Mouse (Mus musculus): Measurements from ENCODE around the gene Arsg. TPM values are rescaled to one million over a fixed set of nuclear protein-coding genes. Genes with fewer than 3 reads are reported as not detected.

Gene Arsg
- polyA plus RNA-seq (2016; fragmentation: Nextera tagmentation; extraction: Ambion mirVana), result 2.5 and 2.7 TPM in 2 replicates

- peaks cover 33% of the 10 kb centered on the region for H3K4me1 ChIP-seq
- H3K27ac ChIP-seq, result peak within 1 kb of the TSS; percentile 86
- H3K4me3 ChIP-seq, result peak within 1 kb of the TSS; percentile 75
- peak within 1 kb of the TSS; percentile 96 for H3K9ac ChIP-seq
- H3K4me2 ChIP-seq (replicated peaks), result peak within 1 kb of the TSS; percentile 93
- no peaks in the 10 kb centered on the region; the same call in 1 of the 2 replicates for H3K27me3 ChIP-seq (replicated peaks)
- no peaks in the 10 kb centered on the region for H3K9me3 ChIP-seq
- under 1% methylated on average over 110 of the region's 111 CpGs for WGBS
- peak; percentile 86 for ATAC-seq (ENCODE audit: low FRiP score, low read depth)
- H3K36me3 ChIP-seq, result no peaks in the 10 kb centered on the region
These were observed at the start of gene Arsg, which contains the start of gene Slc16a6 for GRCm38 (mm10) chr11:109473171-109474085. Gene Arsg (plus strand): TSS chr11:109473374. Gene Slc16a6 (minus strand): TSS chr11:109473598.

GRCm38 (mm10) chr11:109425392-109426271 lies 47.5 kb upstream of the Arsg start, which contains the start of gene Amz2:
Gene Amz2 (plus strand): TSS chr11:109425946.
- Histone ChIP-seq H3K9me3 (0 out of 2 replicates have a peak, but pooled peaks cover 4% of the 10 kb centered on the region), H3K27me3 (replicated peaks) (no peaks in the 10 kb centered on the region), H3K27ac (peak within 1 kb of the TSS; percentile 77; the same call in 1 of the 2 replicates), H3K4me3 (peak within 1 kb of the TSS; percentile 59), H3K9ac (peak within 1 kb of the TSS; percentile 70), H3K4me1 (peaks cover 10% of the 10 kb centered on the region; the same call in 1 of the 2 replicates), H3K36me3 (peaks cover 18% of the 10 kb centered on the region), H3K4me2 (replicated peaks) (peak within 1 kb of the TSS; percentile 58)
- peak; percentile 96 for ATAC-seq (ENCODE audit: low FRiP score, low read depth)
- under 1% methylated on average over 65 of the region's 65 CpGs for WGBS

- no peak for ATAC-seq (ENCODE audit: low FRiP score, low read depth)
- under 1% methylated on average over 11 of the region's 11 CpGs for WGBS
- Histone ChIP-seq H3K27me3 (replicated peaks) (no peaks in the 10 kb centered on the region), H3K9me3 (0 out of 2 replicates have a peak, but pooled peaks cover 4% of the 10 kb centered on the region), H3K4me3 (peak overlapping the region; percentile 59), H3K4me1 (peaks cover 10% of the 10 kb centered on the region; the same call in 1 of the 2 replicates), H3K4me2 (replicated peaks) (peak overlapping the region; percentile 58), H3K36me3 (peaks cover 23% of the 10 kb centered on the region), H3K9ac (peak overlapping the region; percentile 70), H3K27ac (peak overlapping the region; percentile 77; the same call in 1 of the 2 replicates)
These were observed 46.9 kb upstream of the Arsg start for GRCm38 (mm10) chr11:109426272-109426586.

- 95% methylated on average over 5 of the region's 5 CpGs for WGBS
- Histone ChIP-seq H3K27ac (no peak overlapping the region), H3K9ac (no peak overlapping the region), H3K4me2 (replicated peaks) (0 out of 2 replicates have a peak overlapping the region, but pooled peaks have one; percentile 58), H3K36me3 (peaks cover 27% of the 10 kb centered on the region), H3K27me3 (replicated peaks) (no peaks in the 10 kb centered on the region), H3K9me3 (0 out of 2 replicates have a peak, but pooled peaks cover under 1% of the 10 kb centered on the region), H3K4me3 (no peak overlapping the region), H3K4me1 (peaks cover 13% of the 10 kb centered on the region; the same call in 1 of the 2 replicates)
- ATAC-seq (ENCODE audit: low FRiP score, low read depth), result no peak
These were observed 45.8 kb upstream of the Arsg start for GRCm38 (mm10) chr11:109427353-109427752.

GRCm38 (mm10) chr11:109434233-109434798 lies 38.9 kb upstream of the Arsg start:
- Histone ChIP-seq H3K4me3 (no peak overlapping the region), H3K27ac (no peak overlapping the region), H3K36me3 (peaks cover 67% of the 10 kb centered on the region), H3K9me3 (no peaks in the 10 kb centered on the region), H3K4me1 (0 out of 2 replicates have a peak, but pooled peaks cover 3% of the 10 kb centered on the region), H3K4me2 (replicated peaks) (no peak overlapping the region), H3K27me3 (replicated peaks) (no peaks in the 10 kb centered on the region), H3K9ac (no peak overlapping the region)
- WGBS, result 93% methylated on average over 16 of the region's 16 CpGs
- ATAC-seq (ENCODE audit: low FRiP score, low read depth), result no peak

GRCm38 (mm10) chr11:109436889-109437288 lies 36.3 kb upstream of the Arsg start:
- peaks cover 45% of the 10 kb centered on the region for H3K36me3 ChIP-seq
- no peak overlapping the region for H3K27ac ChIP-seq
- no peak for ATAC-seq (ENCODE audit: low FRiP score, low read depth)
- H3K4me1 ChIP-seq, result 0 out of 2 replicates have a peak, but pooled peaks cover 7% of the 10 kb centered on the region
- H3K9me3 ChIP-seq, result no peaks in the 10 kb centered on the region
- H3K4me2 ChIP-seq (replicated peaks), result no peak overlapping the region
- no peak overlapping the region for H3K9ac ChIP-seq
- WGBS, result 78% methylated on average over 8 of the region's 8 CpGs
- H3K4me3 ChIP-seq, result no peak overlapping the region
- no peaks in the 10 kb centered on the region for H3K27me3 ChIP-seq (replicated peaks)

- peaks cover 36% of the 10 kb centered on the region for H3K36me3 ChIP-seq
- peak overlapping the region; percentile 68 for H3K4me2 ChIP-seq (replicated peaks)
- H3K27me3 ChIP-seq (replicated peaks), result no peaks in the 10 kb centered on the region
- 20% methylated on average over 5 of the region's 5 CpGs for WGBS
- no peaks in the 10 kb centered on the region for H3K9me3 ChIP-seq
- H3K27ac ChIP-seq, result no peak overlapping the region
- ATAC-seq (ENCODE audit: low FRiP score, low read depth), result peak; percentile 63; the same call in 1 of the 2 replicates
- H3K4me3 ChIP-seq, result no peak overlapping the region
- H3K4me1 ChIP-seq, result 0 out of 2 replicates have a peak, but pooled peaks cover 7% of the 10 kb centered on the region
- no peak overlapping the region for H3K9ac ChIP-seq
These were observed 34.0 kb upstream of the Arsg start for GRCm38 (mm10) chr11:109439209-109439608.

- Histone ChIP-seq H3K4me2 (replicated peaks) (peak overlapping the region; percentile 68), H3K9me3 (no peaks in the 10 kb centered on the region), H3K27me3 (replicated peaks) (no peaks in the 10 kb centered on the region), H3K9ac (peak overlapping the region; percentile 46; the same call in 1 of the 2 replicates), H3K36me3 (peaks cover 29% of the 10 kb centered on the region), H3K4me3 (peak overlapping the region; percentile 36), H3K4me1 (0 out of 2 replicates have a peak, but pooled peaks cover 7% of the 10 kb centered on the region), H3K27ac (no peak overlapping the region)
- 2% methylated on average over 32 of the region's 32 CpGs for WGBS
- ATAC-seq (ENCODE audit: low FRiP score, low read depth), result peak; percentile 61
These were observed 33.3 kb upstream of the Arsg start for GRCm38 (mm10) chr11:109439829-109440340.

- H3K4me1 ChIP-seq, result 0 out of 2 replicates have a peak, but pooled peaks cover 7% of the 10 kb centered on the region
- 61% methylated on average over 4 of the region's 4 CpGs for WGBS
- H3K27me3 ChIP-seq (replicated peaks), result no peaks in the 10 kb centered on the region
- H3K9me3 ChIP-seq, result no peaks in the 10 kb centered on the region
- H3K9ac ChIP-seq, result no peak overlapping the region
- H3K27ac ChIP-seq, result no peak overlapping the region
- peak overlapping the region; percentile 68 for H3K4me2 ChIP-seq (replicated peaks)
- peaks cover 24% of the 10 kb centered on the region for H3K36me3 ChIP-seq
- no peak overlapping the region for H3K4me3 ChIP-seq
- no peak for ATAC-seq (ENCODE audit: low FRiP score, low read depth)
These were observed 32.5 kb upstream of the Arsg start for GRCm38 (mm10) chr11:109440641-109441040.

GRCm38 (mm10) chr11:109441119-109441518 lies 32.1 kb upstream of the Arsg start:
- Histone ChIP-seq H3K27me3 (replicated peaks) (no peaks in the 10 kb centered on the region), H3K9me3 (no peaks in the 10 kb centered on the region), H3K27ac (no peak overlapping the region), H3K9ac (no peak overlapping the region), H3K4me1 (0 out of 2 replicates have a peak, but pooled peaks cover 7% of the 10 kb centered on the region), H3K4me3 (no peak overlapping the region), H3K4me2 (replicated peaks) (no peak overlapping the region), H3K36me3 (peaks cover 19% of the 10 kb centered on the region)
- ATAC-seq (ENCODE audit: low FRiP score, low read depth), result no peak
- WGBS, result 54% methylated on average over 3 of the region's 3 CpGs

- Histone ChIP-seq H3K4me1 (0 out of 2 replicates have a peak, but pooled peaks cover 7% of the 10 kb centered on the region), H3K36me3 (peaks cover 8% of the 10 kb centered on the region), H3K27me3 (replicated peaks) (no peaks in the 10 kb centered on the region), H3K4me2 (replicated peaks) (no peak overlapping the region), H3K4me3 (no peak overlapping the region), H3K9me3 (no peaks in the 10 kb centered on the region), H3K27ac (no peak overlapping the region), H3K9ac (no peak overlapping the region)
- 67% methylated on average over 5 of the region's 5 CpGs for WGBS
- ATAC-seq (ENCODE audit: low FRiP score, low read depth), result no peak
These were observed 30.9 kb upstream of the Arsg start for GRCm38 (mm10) chr11:109442166-109442730.
